Mouse (Mus musculus) liver, embryonic 14.5 days (tissue): ENCODE data around the gene Ppm1j. TPM values are rescaled to one million over a fixed set of nuclear protein-coding genes. Genes with fewer than 3 reads are reported as not detected.
"Not testable (repeated sequence)": the region's sequence is repeated elsewhere in the genome, so short reads cannot be mapped to it uniquely, and the experiment has no call there.

ENCODE experiments used
- ATAC-seq: fragments of 200-750 bp; cut with Nextera tagmentation; 2 replicates; pipeline ENCODE4 v1.8.0; 2017; ENCODE audit warnings: moderate number of reproducible peaks, mild to moderate bottlenecking, moderate library complexity; ENCODE audit not compliant: insufficient read depth
- DNase-seq, 3 experiments: peaks; one replicate each; pipeline ENCODE4 v3.0.0-alpha.2; 2012 to 2013; ENCODE audit warnings: low read depth in 3 of 3, low spot score in 3 of 3
- H3K27ac ChIP-seq: fragments of 300-500 bp; sonication (generic); 2 replicates; pipeline ENCODE4 v1.5.1; 2014; ENCODE audit warnings: moderate library complexity, mild to moderate bottlenecking, control low read depth, inconsistent platforms
- H3K27me3 ChIP-seq: fragments of 300-500 bp; sonication (generic); 2 replicates; pipeline ENCODE4 v1.6.1; 2014; ENCODE audit warnings: mild to moderate bottlenecking, low read length, moderate library complexity; ENCODE audit not compliant: control insufficient read depth, insufficient read depth
- H3K36me3 ChIP-seq: fragments of 300-500 bp; sonication (generic); replicated peaks from 2 replicates; pipeline ENCODE4 v1.6.1; 2014; ENCODE audit warnings: low read depth; ENCODE audit not compliant: control insufficient read depth, insufficient read depth
- H3K4me1 ChIP-seq, 2 experiments: fragments of 200-500 bp in 1 of 2; fragments of 300-500 bp in 1 of 2; sonication (generic) in 1 of 2; replicated peaks; 2 replicates each; pipeline ENCODE4 v1.6.1; 2012 to 2014; ENCODE audit warnings: antibody characterized with exemption in 1 of 2, inconsistent platforms in 1 of 2, low read length in 1 of 2; ENCODE audit not compliant: control insufficient read depth in 2 of 2, insufficient read depth in 2 of 2
- H3K4me2 ChIP-seq: fragments of 300-500 bp; sonication (generic); 2 replicates; pipeline ENCODE4 v1.6.1; 2014; ENCODE audit warnings: low read depth, mild to moderate bottlenecking, control low read depth, moderate library complexity
- H3K4me3 ChIP-seq, 2 experiments: fragments of 200-500 bp in 1 of 2; fragments of 300-500 bp in 1 of 2; sonication (generic) in 1 of 2; 2 replicates each; pipeline ENCODE4 v1.5.1; 2012 to 2014; ENCODE audit warnings: low read depth in 2 of 2, low read length in 2 of 2, mild to moderate bottlenecking in 2 of 2, control low read depth in 1 of 2, inconsistent platforms in 1 of 2, moderate library complexity in 1 of 2; ENCODE audit not compliant: insufficient read depth in 1 of 2
- H3K9ac ChIP-seq: fragments of 300-500 bp; sonication (generic); replicated peaks from 2 replicates; pipeline ENCODE4 v1.6.1; 2014; ENCODE audit warnings: mild to moderate bottlenecking, control low read depth, moderate library complexity
- H3K9me3 ChIP-seq: fragments of 300-500 bp; sonication (generic); 2 replicates; pipeline ENCODE4 v1.6.1; 2016; ENCODE audit warnings: low read length, mixed read lengths; ENCODE audit not compliant: control insufficient read depth
- CTCF ChIP-seq: IDR thresholded peaks from 2 replicates; pipeline ENCODE4 v1.5.1; 2016; ENCODE audit warnings: antibody characterized with exemption, low read depth, control low read depth
- EP300 ChIP-seq: IDR thresholded peaks from 2 replicates; pipeline ENCODE4 v1.6.1; 2016; ENCODE audit warnings: antibody characterized with exemption, low read depth
- WGBS: fragments of 180-500 bp; shearing (Covaris S2); extraction: QIAGEN DNeasy Blood & Tissue Kit; methylation state at CpG from one replicate; pipeline ENCODE4 v1.1.7; 2014; ENCODE audit not compliant: insufficient replicate concordance; 5-methylcytosine and 5-hydroxymethylcytosine counted together
- polyA plus RNA-seq, 2 experiments: library from polyadenylated mRNA; depleted of rRNA in 1 of 2; stranded (reverse) in 1 of 2; unstranded in 1 of 2; fragments of >200 nt; fragmentation: Nextera tagmentation in 1 of 2; extraction: Ambion mirVana in 1 of 2; gene quantifications; 2 replicates each; pipeline versions ENCODE4 v1.2.1 to v1.2.3; 2012 to 2014

Gene Ppm1j
- polyA plus RNA-seq, 2 experiments = 0.17 TPM; not detected in 1

- Histone ChIP-seq H3K9ac (no peak overlapping the region), H3K4me1 (no peaks in the 10 kb centered on the region), H3K4me2 (no peak overlapping the region), H3K27ac (no peak overlapping the region), H3K27me3 (no peaks in the 10 kb centered on the region), H3K9me3 (no peaks in the 10 kb centered on the region), H3K4me3 (no peak overlapping the region), H3K36me3 (no peaks in the 10 kb centered on the region)
- WGBS = 73% methylated on average over 9 of the region's 9 CpGs
- DNase-seq (no peak), ATAC-seq (no peak; the same call in 1 of the 2 replicates)
- TF ChIP-seq CTCF = no peak
- TF ChIP-seq EP300 = no peak
These were observed 24.7 kb downstream of the Ppm1j start for GRCm38 (mm10) chr3:104805539-104805938.

GRCm38 (mm10) chr3:104811752-104812151 is 30.9 kb downstream of the Ppm1j start:
- H3K4me1 ChIP-seq = no peaks in the 10 kb centered on the region; a peak in 2 of 4 replicates
- no peaks in the 10 kb centered on the region for H3K36me3 ChIP-seq
- no peak overlapping the region for H3K4me2 ChIP-seq
- no peaks in the 10 kb centered on the region for H3K27me3 ChIP-seq
- H3K9me3 ChIP-seq = no peaks in the 10 kb centered on the region
- TF ChIP-seq CTCF (no peak), EP300 (no peak)
- no peak for ATAC-seq
- no peak for DNase-seq
- H3K9ac ChIP-seq = no peak overlapping the region
- no peak overlapping the region for H3K27ac ChIP-seq
- no peak overlapping the region for H3K4me3 ChIP-seq
- 60% methylated on average over 3 of the region's 3 CpGs for WGBS

- TF ChIP-seq EP300 (no peak), CTCF (no peak)
- 75% methylated on average over 4 of the region's 4 CpGs for WGBS
- no peaks in the 10 kb centered on the region for H3K27me3 ChIP-seq
- H3K9ac ChIP-seq = no peak overlapping the region
- H3K4me2 ChIP-seq = no peak overlapping the region
- no peak for ATAC-seq
- no peak overlapping the region for H3K27ac ChIP-seq
- no peaks in the 10 kb centered on the region for H3K9me3 ChIP-seq
- DNase-seq = no peak
- H3K4me1 ChIP-seq = peaks cover 0 to 2% of the 10 kb centered on the region in 2 experiments; a peak in 2 of 4 replicates
- no peak overlapping the region for H3K4me3 ChIP-seq
- H3K36me3 ChIP-seq = no peaks in the 10 kb centered on the region
These were observed 31.4 kb downstream of the Ppm1j start for GRCm38 (mm10) chr3:104812254-104812653.

GRCm38 (mm10) chr3:104813227-104813626 is 32.4 kb downstream of the Ppm1j start:
- not testable (repeated sequence) for H3K27ac ChIP-seq, H3K4me2 ChIP-seq, H3K4me3 ChIP-seq, H3K4me1 ChIP-seq, H3K9ac ChIP-seq, H3K9me3 ChIP-seq, ATAC-seq, DNase-seq, H3K27me3 ChIP-seq, H3K36me3 ChIP-seq
- 82% methylated on average over 7 of the region's 7 CpGs for WGBS

GRCm38 (mm10) chr3:104814746-104815145 is 33.9 kb downstream of the Ppm1j start:
- Histone ChIP-seq H3K27me3 (no peaks in the 10 kb centered on the region), H3K27ac (no peak overlapping the region), H3K4me1 (peaks cover 9 to 11% of the 10 kb centered on the region in 2 experiments), H3K9me3 (no peaks in the 10 kb centered on the region), H3K36me3 (no peaks in the 10 kb centered on the region), H3K4me2 (no peak overlapping the region), H3K4me3 (no peak overlapping the region), H3K9ac (no peak overlapping the region)
- ATAC-seq (no peak), DNase-seq (no peak)
- WGBS = 84% methylated on average over 1 of the region's 1 CpGs
- TF ChIP-seq EP300 = no peak
- TF ChIP-seq CTCF = no peak
